Comparison of ENCODE assay signal across 9 mouse cellular contexts in the genomic region with DNA sequence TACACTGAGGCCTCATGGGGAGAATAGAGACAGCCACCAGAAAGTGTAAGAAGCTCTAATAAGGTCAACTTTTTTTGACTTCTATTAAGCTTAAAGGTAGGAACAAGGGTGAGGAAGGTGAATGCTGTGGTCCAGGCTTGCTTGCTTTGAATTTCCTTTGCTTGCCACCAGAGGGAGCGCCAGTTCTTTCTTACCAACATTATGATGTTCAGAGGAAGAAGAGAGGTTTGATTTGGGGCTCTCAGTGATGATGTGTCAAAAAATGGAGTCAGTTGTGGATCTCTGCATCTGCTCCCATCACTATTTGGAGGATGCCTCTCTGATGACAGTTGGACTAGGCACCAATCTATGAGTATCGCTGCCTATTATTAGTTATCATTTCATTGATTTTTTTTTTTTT. TPM values are rescaled to one million over a fixed set of nuclear protein-coding genes. Genes with fewer than 3 reads are reported as not detected.
DNase-seq lines count a peak whose midpoint lies in the region; ATAC-seq and TF ChIP-seq lines count a peak whose summit lies in the region.
"Had no signal": no experiment of that assay in that cellular context is flagged by ENCODE, and none has a peak within 500 bp of the region (broad histone marks: within the 10 kb centered on the region; RNA-seq: fewer than 3 reads in every experiment).

No protein-coding gene starts in this region.

- intact Hi-C loops in left cerebral cortex, postnatal 4 days (cut with DNase I), result loop anchor here (10.0 kb wide), 2 partner anchors 470 to 550 kb away; no protein-coding TSS in a partner anchor

- WGBS in kidney, adult 2 months, result 47% methylated on average over 2 of the region's 2 CpGs
- 42% methylated on average over 2 of the region's 2 CpGs for WGBS in embryonic facial prominence, embryonic 14.5 days
- WGBS in stomach, postnatal 0 days, result 63% methylated on average over 2 of the region's 2 CpGs

- no peaks in the 10 kb centered on the region for H3K4me1 ChIP-seq in kidney, adult 2 months (ENCODE audit: control insufficient read depth, insufficient read depth, low read length)
- H3K4me1 ChIP-seq in G1E (ENCODE audit: insufficient read depth, low read depth, low read length), result no peaks in the 10 kb centered on the region
- no peaks in the 10 kb centered on the region for H3K4me1 ChIP-seq in embryonic facial prominence, embryonic 14.5 days (ENCODE audit: control insufficient read depth, insufficient read depth, low read length)
- no peaks in the 10 kb centered on the region for H3K4me1 ChIP-seq in stomach, postnatal 0 days (replicated peaks; ENCODE audit: control insufficient read depth, insufficient read depth)
- H3K4me1 ChIP-seq: liver, embryonic 15.5 days had no signal

- no peaks in the 10 kb centered on the region for H3K27me3 ChIP-seq in kidney, adult 2 months (replicated peaks; ENCODE audit: control insufficient read depth, insufficient read depth, low read length)
- no peaks in the 10 kb centered on the region for H3K27me3 ChIP-seq in G1E (ENCODE audit: insufficient read depth, low read length)
- no peaks in the 10 kb centered on the region for H3K27me3 ChIP-seq in embryonic facial prominence, embryonic 14.5 days (replicated peaks; ENCODE audit: control insufficient read depth, insufficient read depth, low read length)
- H3K27me3 ChIP-seq in stomach, postnatal 0 days (ENCODE audit: control insufficient read depth, insufficient read depth, low read length), result no peaks in the 10 kb centered on the region
- H3K27me3 ChIP-seq: liver, embryonic 15.5 days had no signal

- no peak for TF ChIP-seq POLR2A in kidney, adult 2 months (IDR thresholded peaks at IDR 0.05; ENCODE audit: low read depth, low read length)

- no peak overlapping the region for H3K27ac ChIP-seq in kidney, adult 2 months (ENCODE audit: insufficient read depth, low read depth, low read length)
- H3K27ac ChIP-seq in embryonic facial prominence, embryonic 14.5 days (replicated peaks; ENCODE audit: low read depth, low read length), result no peak overlapping the region
- H3K27ac ChIP-seq in stomach, postnatal 0 days (replicated peaks), result no peak overlapping the region
- H3K27ac ChIP-seq: liver, embryonic 15.5 days had no signal

- H3K4me3 ChIP-seq in kidney, adult 2 months (ENCODE audit: insufficient read depth, low read depth, low read length), result no peak overlapping the region
- no peak overlapping the region for H3K4me3 ChIP-seq in G1E (ENCODE audit: low read depth, low read length)
- no peak overlapping the region for H3K4me3 ChIP-seq in embryonic facial prominence, embryonic 14.5 days (ENCODE audit: low read depth, low read length)
- H3K4me3 ChIP-seq in stomach, postnatal 0 days (ENCODE audit: low read depth, low read length), result no peak overlapping the region
- H3K4me3 ChIP-seq: liver, embryonic 15.5 days had no signal

- H3K4me2 ChIP-seq in embryonic facial prominence, embryonic 14.5 days (ENCODE audit: low read depth, low read length), result no peak overlapping the region
- H3K4me2 ChIP-seq in stomach, postnatal 0 days (replicated peaks; ENCODE audit: low read depth), result no peak overlapping the region
- H3K4me2 ChIP-seq: liver, embryonic 15.5 days had no signal

- TF ChIP-seq EP300 in stomach, postnatal 0 days (optimal IDR thresholded peaks at IDR 0.05), result no peak

- H3K36me3 ChIP-seq in kidney, adult 2 months (ENCODE audit: control insufficient read depth, insufficient read depth, low read length), result no peaks in the 10 kb centered on the region
- H3K36me3 ChIP-seq in G1E (replicated peaks), result no peaks in the 10 kb centered on the region
- no peaks in the 10 kb centered on the region for H3K36me3 ChIP-seq in embryonic facial prominence, embryonic 14.5 days (ENCODE audit: control insufficient read depth, insufficient read depth, low read length)
- no peaks in the 10 kb centered on the region for H3K36me3 ChIP-seq in stomach, postnatal 0 days (ENCODE audit: control insufficient read depth, insufficient read depth, low read length)
- H3K36me3 ChIP-seq: liver, embryonic 15.5 days had no signal

- TF ChIP-seq CTCF in kidney, adult 2 months (conservative IDR thresholded peaks at IDR 0.05; ENCODE audit: insufficient read depth, insufficient read length, low read depth, low read length), result peak; percentile 46
- no peak for TF ChIP-seq CTCF in G1E (IDR thresholded peaks at IDR 0.05; ENCODE audit: low read depth, low read length)
- peak; percentile 75 for TF ChIP-seq CTCF in stomach, postnatal 0 days (IDR thresholded peaks at IDR 0.05; ENCODE audit: low read depth)

- peaks cover 7% of the 10 kb centered on the region for H3K9me3 ChIP-seq in G1E (replicated peaks)
- H3K9me3 ChIP-seq in embryonic facial prominence, embryonic 14.5 days (ENCODE audit: control insufficient read depth, low read length), result no peaks in the 10 kb centered on the region
- H3K9me3 ChIP-seq in stomach, postnatal 0 days (ENCODE audit: control insufficient read depth, low read length), result no peaks in the 10 kb centered on the region
- H3K9me3 ChIP-seq: liver, embryonic 15.5 days had no signal

- ATAC-seq in G1E (ENCODE audit: extremely low read depth, insufficient number of reproducible peaks, low FRiP score, poor library complexity, severe bottlenecking), result peak; percentile 34; the same call in 1 of the 2 replicates
- ATAC-seq in embryonic facial prominence, embryonic 14.5 days (ENCODE audit: low read depth), result no peak
- ATAC-seq in stomach, postnatal 0 days (ENCODE audit: low FRiP score, low TSS enrichment), result no peak

- peak; percentile 5 for DNase-seq in kidney, adult 2 months
- no peak for DNase-seq in kidney, adult 11 months
- peak; percentile 37 for DNase-seq in A20 (ENCODE audit: low read depth, low spot score)
- no peak for DNase-seq in G1E (ENCODE audit: low spot score)
- peak; percentile 8 for DNase-seq in embryonic facial prominence, embryonic 14.5 days (ENCODE audit: low spot score)
- peak; percentile 22 for DNase-seq in left cerebral cortex, postnatal 4 days
- DNase-seq in stomach, postnatal 0 days (ENCODE audit: low spot score), result peak; percentile 19
- no peak for DNase-seq in cerebellum, adult 8-10 months

- H3K9ac ChIP-seq in embryonic facial prominence, embryonic 14.5 days (ENCODE audit: low read depth, low read length), result no peak overlapping the region
- H3K9ac ChIP-seq in stomach, postnatal 0 days (ENCODE audit: low read length), result no peak overlapping the region
- H3K9ac ChIP-seq: liver, embryonic 15.5 days had no signal

RNA-seq across cellular contexts. Expression of gene Serpinb13, which starts 33.7 kb away (rescaled TPM):
- polyA plus RNA-seq in kidney, adult 2 months (2012; rRNA removed), result not detected in 2 replicates
- not detected in 2 replicates for total RNA-seq in G1E (2014; fragmentation: Nextera tagmentation)
- total RNA-seq in G1E (2017), result not detected in 2 replicates
- not detected in 2 replicates for polyA plus RNA-seq in G1E (2012)
- not detected in 2 replicates for polyA plus RNA-seq in embryonic facial prominence, embryonic 14.5 days (2014; fragmentation: Nextera tagmentation; extraction: Ambion mirVana)
- not detected for total RNA-seq in left cerebral cortex, postnatal 4 days (2021)
- polyA plus RNA-seq in stomach, postnatal 0 days (2015; fragmentation: Nextera tagmentation; extraction: Ambion mirVana), result 3.0 and 4.1 TPM in 2 replicates
- polyA plus RNA-seq: liver, embryonic 15.5 days had no signal

RNA-seq across cellular contexts. Expression of gene Serpinb3a, which starts 37.6 kb away (rescaled TPM):
- not detected in 2 replicates for polyA plus RNA-seq in kidney, adult 2 months (2012; rRNA removed)
- not detected in 2 replicates for total RNA-seq in G1E (2014; fragmentation: Nextera tagmentation)
- total RNA-seq in G1E (2017), result not detected in 2 replicates
- polyA plus RNA-seq in G1E (2012), result not detected in 2 replicates
- 11.2 and 13.9 TPM in 2 replicates for polyA plus RNA-seq in embryonic facial prominence, embryonic 14.5 days (2014; fragmentation: Nextera tagmentation; extraction: Ambion mirVana)
- total RNA-seq in left cerebral cortex, postnatal 4 days (2021), result not detected
- 174 and 221 TPM in 2 replicates for polyA plus RNA-seq in stomach, postnatal 0 days (2015; fragmentation: Nextera tagmentation; extraction: Ambion mirVana)
- polyA plus RNA-seq: liver, embryonic 15.5 days had no signal

Comparison
In these comparisons a context has a peak if more than half of its experiments do, and no peak if none do; other contexts are left out.
1. DNase-seq: peak in kidney, adult 2 months (single experiment), A20 (single experiment), embryonic facial prominence, embryonic 14.5 days (single experiment), left cerebral cortex, postnatal 4 days (single experiment) and stomach, postnatal 0 days (single experiment); none in kidney, adult 11 months (single experiment), G1E (single experiment) and cerebellum, adult 8-10 months (single experiment).
2. RNA of gene Serpinb3a, which starts 37.6 kb away (polyA plus RNA-seq): 174 to 221 TPM in stomach, postnatal 0 days and 11.2 to 13.9 TPM in embryonic facial prominence, embryonic 14.5 days; not detected in kidney, adult 2 months and not detected in G1E; every median in the first group is over 10 times any median in the second.